Mouse (Mus musculus) spleen, postnatal 0 days (tissue): ENCODE results near the gene Pla2g4d. TPM values are rescaled to one million over a fixed set of nuclear protein-coding genes. Genes with fewer than 3 reads are reported as not detected.

Experiments
- polyA plus RNA-seq: library from polyadenylated mRNA; unstranded; fragments of >200 nt; fragmentation: Nextera tagmentation; extraction: Ambion mirVana; gene quantifications from 2 replicates; pipeline ENCODE4 v1.2.1, GENCODE M21; 2015

The Pla2g4d gene
- polyA plus RNA-seq: not detected in 2 replicates

DNA sequence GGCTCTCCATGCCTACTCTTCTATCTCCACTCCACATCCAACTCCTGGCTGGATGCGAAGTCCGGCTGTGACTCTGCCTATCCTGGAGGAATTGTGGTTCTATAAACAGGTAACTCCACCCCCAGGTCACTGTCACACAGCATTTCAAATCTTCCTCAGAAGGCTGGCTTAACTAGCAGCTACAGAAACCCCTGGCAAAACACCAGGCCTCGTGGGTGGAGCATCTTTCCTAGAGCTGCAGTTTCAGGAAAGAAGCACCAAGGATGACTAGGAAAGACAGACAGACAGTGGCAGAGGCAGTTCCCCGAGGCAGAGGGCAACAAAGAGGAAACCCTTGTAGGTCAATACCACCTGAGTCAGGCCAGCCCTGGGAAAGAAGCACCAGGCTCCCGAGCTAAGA is at the start of gene Pla2g4d:
Gene Pla2g4d (minus strand): TSS at position 203 of the 400 bp plus-strand sequence.

GRCm38 (mm10) chr2:120313976-120314375 is 25.0 kb upstream of the Pla2g4d start, which contains the start of gene Pla2g4f:
Gene Pla2g4f (minus strand): TSS chr2:120314165.

DNA sequence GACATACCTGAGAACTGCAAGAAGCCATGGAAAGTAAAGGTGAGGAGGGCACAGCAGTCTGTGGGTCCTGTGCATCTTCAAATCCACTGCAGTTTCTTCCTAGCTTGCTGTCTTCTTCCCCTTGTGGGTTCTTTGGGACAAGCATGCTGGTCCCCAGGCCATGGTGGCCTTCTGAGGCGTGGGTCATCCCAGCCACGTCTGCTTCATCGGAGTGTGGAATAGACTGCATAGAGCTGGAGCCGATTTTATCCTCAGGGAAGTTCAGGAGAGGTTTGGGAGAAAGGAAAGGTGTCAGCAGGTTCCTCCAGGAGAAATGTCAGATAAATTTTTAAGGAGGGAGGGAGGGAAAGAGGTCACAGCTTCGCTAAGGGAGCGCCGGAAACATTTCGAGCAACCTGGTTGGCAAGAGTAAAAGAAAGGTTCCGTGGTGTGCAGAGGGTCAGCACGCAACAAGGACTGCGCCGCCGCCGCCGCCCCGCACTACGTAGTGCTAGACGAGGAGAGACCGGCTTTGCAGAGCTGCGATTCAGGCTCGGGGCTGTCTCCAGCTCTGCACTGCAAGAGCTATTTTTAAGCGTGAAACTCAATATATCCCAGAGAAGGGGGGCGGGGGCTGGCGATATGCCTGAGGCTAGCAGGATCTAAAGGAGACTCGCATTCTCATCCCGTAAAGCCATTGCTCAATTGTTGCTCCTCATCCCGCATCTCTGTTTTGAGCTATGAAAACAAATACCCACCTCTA is 44.1 kb downstream of the Pla2g4d start, which contains the start of gene Pla2g4e:
Gene Pla2g4e (minus strand): TSS at position 657 of the 742 bp plus-strand sequence.

Other genes starting within 250 kb of the Pla2g4d start
- 32.0 and 46.9 TPM in 2 replicates for gene Ehd4, start 134.6 kb downstream of the Pla2g4d start, polyA plus RNA-seq
- gene Pla2g4e, start 43.9 kb downstream of the Pla2g4d start, polyA plus RNA-seq: not detected in 2 replicates
- 0.06 and 0.16 TPM in 2 replicates for gene Pla2g4f, start 25.0 kb upstream of the Pla2g4d start, polyA plus RNA-seq
- 9.7 and 10.5 TPM in 2 replicates for gene Vps39, start 63.9 kb upstream of the Pla2g4d start, polyA plus RNA-seq
- 10.0 and 10.6 TPM in 2 replicates for gene Ganc, start 114.7 kb upstream of the Pla2g4d start, polyA plus RNA-seq
- gene Tmem87a, start 114.9 kb upstream of the Pla2g4d start, polyA plus RNA-seq: 6.8 and 7.7 TPM in 2 replicates
- gene Capn3, start 166.8 kb upstream of the Pla2g4d start, polyA plus RNA-seq: 2.6 and 2.9 TPM in 2 replicates